Mouse (Mus musculus) erythroblast, embryonic 14.5 days (primary cell): ENCODE measurements around the gene Mogat2.

Source experiments
- GATA1 ChIP-seq: IDR thresholded peaks from 2 replicates; pipeline ENCODE4 v1.6.1; 2012; ENCODE audit warnings: low read length, inconsistent platforms, mixed read lengths
- TAL1 ChIP-seq: IDR thresholded peaks from 3 replicates; pipeline ENCODE4 v1.6.1; 2012; ENCODE audit warnings: low read length, inconsistent platforms, mixed read lengths

GRCm38 (mm10) chr7:99199451-99200175 is 38.8 kb downstream of the Mogat2 start:
- TF ChIP-seq GATA1 (no peak), TAL1 (no peak)
